Mouse (Mus musculus): ENCODE measurements at regions not wholly inside any gene's neighbourhood (a gene's known extent, or its start where the extent isn't known, plus 50 kb on each side); places are given as distances from the start of the nearest gene placed in this dataset.

- 89% methylated on average over 3 of the region's 3 CpGs for WGBS
- H3K4me1 ChIP-seq (replicated peaks; ENCODE audit: control insufficient read depth, insufficient read depth, low read length), result no peaks in the 10 kb centered on the region
Measured at GRCm38 (mm10) chr10:122515698-122516097, 67.4 kb downstream of the Avpr1a start.

DNA sequence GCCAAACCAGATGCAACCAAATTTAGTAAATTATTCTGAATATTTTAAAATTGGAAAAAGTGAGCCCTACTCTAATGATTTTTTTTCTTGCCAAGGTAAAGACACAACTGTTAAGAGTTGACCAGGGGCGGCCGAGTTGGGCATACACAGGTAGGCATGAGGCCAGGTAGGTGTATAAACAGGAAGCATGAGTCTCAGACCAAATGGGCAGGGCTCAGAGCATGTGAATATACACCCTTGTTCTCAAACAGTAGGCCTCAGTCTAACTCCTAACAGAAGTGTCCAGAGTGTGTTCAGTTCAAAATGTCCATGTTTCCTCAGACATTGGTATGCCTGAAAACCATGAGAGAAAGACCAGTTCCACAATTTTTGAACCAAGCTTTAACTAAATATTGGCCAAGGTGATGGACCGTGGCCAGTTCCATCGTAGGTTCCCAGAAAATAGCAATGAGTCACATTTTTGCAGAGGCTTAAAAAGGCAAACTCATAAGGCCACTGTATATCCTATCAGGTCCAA is 71.0 kb downstream of the Avpr1a start:
- H3K9ac ChIP-seq (replicated peaks; ENCODE audit: low read depth, low read length), result no peak overlapping the region
- H3K4me3 ChIP-seq (replicated peaks; ENCODE audit: low read length), result no peak overlapping the region
- WGBS, result 98% methylated on average over 4 of the region's 4 CpGs
- no peak overlapping the region for H3K27ac ChIP-seq (ENCODE audit: low read length)
- no peaks in the 10 kb centered on the region for H3K27me3 ChIP-seq (replicated peaks; ENCODE audit: control insufficient read depth, insufficient read depth, low read length)
- H3K36me3 ChIP-seq (ENCODE audit: control insufficient read depth, insufficient read depth), result no peaks in the 10 kb centered on the region
- H3K4me2 ChIP-seq (ENCODE audit: low read length), result no peak overlapping the region
- H3K9me3 ChIP-seq (ENCODE audit: control insufficient read depth, low read length), result no peaks in the 10 kb centered on the region
- H3K4me1 ChIP-seq (replicated peaks; ENCODE audit: control insufficient read depth, insufficient read depth, low read length), result no peaks in the 10 kb centered on the region
- ATAC-seq, result no peak

More at GRCm38 (mm10) chr10:122515698-122516097, 67.4 kb downstream of the Avpr1a start:
- Histone ChIP-seq H3K27ac (ENCODE audit: low read length) (no peak overlapping the region), H3K9ac (replicated peaks; ENCODE audit: low read depth, low read length) (no peak overlapping the region), H3K4me3 (replicated peaks; ENCODE audit: low read length) (no peak overlapping the region), H3K27me3 (replicated peaks; ENCODE audit: control insufficient read depth, insufficient read depth, low read length) (no peaks in the 10 kb centered on the region), H3K36me3 (ENCODE audit: control insufficient read depth, insufficient read depth) (no peaks in the 10 kb centered on the region), H3K4me2 (ENCODE audit: low read length) (no peak overlapping the region), H3K9me3 (ENCODE audit: control insufficient read depth, low read length) (no peaks in the 10 kb centered on the region)
- no peak for ATAC-seq

DNA sequence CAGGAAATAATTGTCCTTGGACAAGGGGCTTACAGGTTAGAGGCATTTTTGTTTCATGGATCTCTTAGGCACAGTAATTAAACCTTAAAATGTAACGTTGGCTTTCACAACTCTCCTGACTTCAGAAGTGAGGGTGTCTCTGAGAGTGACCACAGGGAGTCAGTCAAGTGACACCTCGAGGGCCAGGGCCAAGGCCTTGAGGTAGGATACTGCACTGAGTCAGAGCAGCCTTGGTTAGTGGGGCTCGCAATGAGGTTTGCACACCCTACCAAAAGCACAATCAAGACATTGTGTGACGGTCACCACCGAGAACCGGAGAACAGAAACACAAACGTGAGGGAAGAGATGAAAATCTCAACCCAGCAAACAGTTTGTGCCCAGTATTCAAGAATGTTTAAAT is 71.7 kb downstream of the Avpr1a start:
- H3K36me3 ChIP-seq (ENCODE audit: control insufficient read depth, insufficient read depth), result no peaks in the 10 kb centered on the region
- no peaks in the 10 kb centered on the region for H3K27me3 ChIP-seq (replicated peaks; ENCODE audit: control insufficient read depth, insufficient read depth, low read length)
- no peaks in the 10 kb centered on the region for H3K9me3 ChIP-seq (ENCODE audit: control insufficient read depth, low read length)
- WGBS, result 79% methylated on average over 7 of the region's 7 CpGs
- H3K4me1 ChIP-seq (replicated peaks; ENCODE audit: control insufficient read depth, insufficient read depth, low read length), result no peaks in the 10 kb centered on the region
- H3K27ac ChIP-seq (ENCODE audit: low read length), result no peak overlapping the region
- no peak for ATAC-seq
- no peak overlapping the region for H3K4me3 ChIP-seq (replicated peaks; ENCODE audit: low read length)
- H3K4me2 ChIP-seq (ENCODE audit: low read length), result no peak overlapping the region
- no peak overlapping the region for H3K9ac ChIP-seq (replicated peaks; ENCODE audit: low read depth, low read length)

DNA sequence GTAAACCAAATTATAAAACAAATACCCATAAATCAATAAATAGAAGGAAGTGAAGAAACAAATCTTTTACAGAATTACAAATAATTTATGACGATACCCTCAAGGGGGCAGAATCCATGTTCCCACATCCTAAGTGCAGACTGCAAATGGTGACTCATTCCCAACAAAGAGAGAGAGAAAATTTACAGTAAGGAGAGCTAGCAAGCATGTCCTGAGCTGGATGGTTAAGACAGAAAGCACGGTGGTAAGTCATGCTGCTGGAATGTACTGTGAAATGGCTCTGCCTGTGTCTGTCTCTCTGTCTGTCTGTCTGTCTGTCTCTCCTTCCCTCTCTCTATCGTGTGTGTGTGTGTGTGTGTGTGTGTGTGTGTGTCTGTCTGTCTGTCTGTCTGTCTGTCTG is 74.3 kb downstream of the Avpr1a start:
- no peaks in the 10 kb centered on the region for H3K4me1 ChIP-seq (replicated peaks; ENCODE audit: control insufficient read depth, insufficient read depth, low read length)
- H3K4me2 ChIP-seq (ENCODE audit: low read length), result no peak overlapping the region
- 90% methylated on average over 3 of the region's 3 CpGs for WGBS
- no peak overlapping the region for H3K27ac ChIP-seq (ENCODE audit: low read length)
- no peaks in the 10 kb centered on the region for H3K27me3 ChIP-seq (replicated peaks; ENCODE audit: control insufficient read depth, insufficient read depth, low read length)
- no peak for ATAC-seq
- H3K4me3 ChIP-seq (replicated peaks; ENCODE audit: low read length), result no peak overlapping the region
- no peaks in the 10 kb centered on the region for H3K9me3 ChIP-seq (ENCODE audit: control insufficient read depth, low read length)
- H3K36me3 ChIP-seq (ENCODE audit: control insufficient read depth, insufficient read depth), result no peaks in the 10 kb centered on the region
- no peak overlapping the region for H3K9ac ChIP-seq (replicated peaks; ENCODE audit: low read depth, low read length)

DNA sequence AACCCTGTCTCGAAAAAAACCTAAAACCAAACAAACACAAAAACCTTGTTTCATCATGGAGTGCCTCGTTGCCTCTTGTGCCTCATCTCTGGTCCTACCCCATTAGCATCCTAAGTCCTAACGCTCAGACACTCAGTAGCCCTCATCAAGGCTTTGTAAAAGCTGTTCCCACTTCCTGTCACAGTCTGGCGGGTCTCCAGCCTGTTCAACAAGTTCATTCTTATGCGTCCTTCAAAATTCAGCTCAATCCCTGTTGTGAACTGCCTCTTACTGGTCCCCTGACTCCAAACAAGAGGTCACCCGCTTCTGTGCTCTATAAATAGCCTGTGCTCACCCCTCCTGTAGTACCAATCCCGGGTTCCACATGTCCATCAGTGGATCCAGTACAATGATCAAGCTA is 77.1 kb downstream of the Avpr1a start:
- no peaks in the 10 kb centered on the region for H3K9me3 ChIP-seq (ENCODE audit: control insufficient read depth, low read length)
- no peak overlapping the region for H3K4me2 ChIP-seq (ENCODE audit: low read length)
- H3K4me3 ChIP-seq (replicated peaks; ENCODE audit: low read length), result no peak overlapping the region
- ATAC-seq, result no peak
- WGBS, result 49% methylated on average over 7 of the region's 7 CpGs
- no peaks in the 10 kb centered on the region for H3K36me3 ChIP-seq (ENCODE audit: control insufficient read depth, insufficient read depth)
- H3K9ac ChIP-seq (replicated peaks; ENCODE audit: low read depth, low read length), result no peak overlapping the region
- no peaks in the 10 kb centered on the region for H3K27me3 ChIP-seq (replicated peaks; ENCODE audit: control insufficient read depth, insufficient read depth, low read length)
- H3K4me1 ChIP-seq (replicated peaks; ENCODE audit: control insufficient read depth, insufficient read depth, low read length), result no peaks in the 10 kb centered on the region
- H3K27ac ChIP-seq (ENCODE audit: low read length), result no peak overlapping the region

DNA sequence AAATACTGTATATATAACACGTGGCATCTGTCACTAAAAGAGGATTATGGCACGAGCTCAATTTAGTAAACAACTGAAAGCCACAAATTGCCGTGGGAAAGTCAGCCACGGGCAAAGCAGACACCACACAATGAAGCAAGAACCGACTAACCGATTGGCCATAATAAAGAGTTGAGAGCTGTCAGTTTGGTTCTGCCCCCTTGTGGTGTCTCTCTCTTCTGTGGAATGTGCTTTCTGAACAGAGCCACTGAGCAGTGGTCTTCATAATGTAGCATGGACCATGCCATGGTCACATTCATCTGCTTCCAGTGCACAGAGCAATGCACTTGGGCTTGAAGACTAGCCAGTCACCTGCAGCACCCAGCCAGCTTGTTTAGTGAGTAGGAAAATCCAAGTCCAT is 77.5 kb downstream of the Avpr1a start:
- Histone ChIP-seq H3K27me3 (replicated peaks; ENCODE audit: control insufficient read depth, insufficient read depth, low read length) (no peaks in the 10 kb centered on the region), H3K27ac (ENCODE audit: low read length) (no peak overlapping the region), H3K4me3 (replicated peaks; ENCODE audit: low read length) (no peak overlapping the region), H3K4me2 (ENCODE audit: low read length) (no peak overlapping the region), H3K36me3 (ENCODE audit: control insufficient read depth, insufficient read depth) (no peaks in the 10 kb centered on the region), H3K4me1 (replicated peaks; ENCODE audit: control insufficient read depth, insufficient read depth, low read length) (no peaks in the 10 kb centered on the region), H3K9me3 (ENCODE audit: control insufficient read depth, low read length) (no peaks in the 10 kb centered on the region), H3K9ac (replicated peaks; ENCODE audit: low read depth, low read length) (no peak overlapping the region)
- 64% methylated on average over 6 of the region's 6 CpGs for WGBS
- no peak for ATAC-seq

GRCm38 (mm10) chr10:122528222-122528621 is 79.9 kb downstream of the Avpr1a start:
- Histone ChIP-seq H3K9me3 (ENCODE audit: control insufficient read depth, low read length) (no peaks in the 10 kb centered on the region), H3K27ac (ENCODE audit: low read length) (no peak overlapping the region), H3K9ac (replicated peaks; ENCODE audit: low read depth, low read length) (no peak overlapping the region), H3K4me3 (replicated peaks; ENCODE audit: low read length) (no peak overlapping the region), H3K4me1 (replicated peaks; ENCODE audit: control insufficient read depth, insufficient read depth, low read length) (no peaks in the 10 kb centered on the region), H3K27me3 (replicated peaks; ENCODE audit: control insufficient read depth, insufficient read depth, low read length) (no peaks in the 10 kb centered on the region), H3K4me2 (ENCODE audit: low read length) (no peak overlapping the region), H3K36me3 (ENCODE audit: control insufficient read depth, insufficient read depth) (no peaks in the 10 kb centered on the region)
- 67% methylated on average over 10 of the region's 10 CpGs for WGBS
- no peak for ATAC-seq

DNA sequence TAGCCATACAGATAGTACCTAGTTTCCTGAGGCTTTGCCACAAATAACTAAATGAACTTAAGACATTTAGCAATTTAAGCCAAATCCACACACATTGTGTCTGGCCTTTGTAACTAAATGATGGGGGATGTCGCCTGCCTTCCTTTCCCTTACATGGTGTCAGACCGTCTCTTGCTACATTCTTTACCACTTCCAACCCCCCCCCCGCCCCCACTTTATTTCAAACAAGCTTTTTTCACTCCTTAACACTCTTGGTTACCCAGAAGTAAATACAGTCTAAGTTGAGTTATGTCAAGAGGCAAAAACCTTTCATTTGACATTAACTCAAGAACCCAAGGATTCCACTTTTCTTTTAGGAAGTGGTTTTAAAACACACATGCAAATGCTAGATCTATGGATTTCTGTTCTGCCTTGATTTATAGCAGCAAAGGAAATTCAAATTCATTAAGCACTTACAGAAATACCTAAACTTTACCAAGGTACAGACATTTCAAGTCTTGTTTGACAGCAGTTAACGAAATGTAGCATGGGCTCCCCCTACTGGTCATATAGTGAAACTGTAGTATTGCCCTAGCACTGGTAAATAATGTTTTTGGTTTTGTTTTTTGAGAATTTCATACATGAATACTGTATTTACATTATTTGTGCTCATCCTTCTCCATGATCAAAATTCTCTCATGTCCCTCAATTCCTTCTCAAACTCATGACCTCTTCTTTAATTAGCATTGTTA is 80.8 kb downstream of the Avpr1a start:
- Histone ChIP-seq H3K9ac (replicated peaks; ENCODE audit: low read depth, low read length) (no peak overlapping the region), H3K9me3 (ENCODE audit: control insufficient read depth, low read length) (no peaks in the 10 kb centered on the region), H3K4me1 (replicated peaks; ENCODE audit: control insufficient read depth, insufficient read depth, low read length) (no peaks in the 10 kb centered on the region), H3K27ac (ENCODE audit: low read length) (no peak overlapping the region), H3K27me3 (replicated peaks; ENCODE audit: control insufficient read depth, insufficient read depth, low read length) (no peaks in the 10 kb centered on the region), H3K4me3 (replicated peaks; ENCODE audit: low read length) (no peak overlapping the region), H3K4me2 (ENCODE audit: low read length) (no peak overlapping the region), H3K36me3 (ENCODE audit: control insufficient read depth, insufficient read depth) (no peaks in the 10 kb centered on the region)
- WGBS, result 36% methylated on average over 4 of the region's 4 CpGs
- ATAC-seq, result no peak

DNA sequence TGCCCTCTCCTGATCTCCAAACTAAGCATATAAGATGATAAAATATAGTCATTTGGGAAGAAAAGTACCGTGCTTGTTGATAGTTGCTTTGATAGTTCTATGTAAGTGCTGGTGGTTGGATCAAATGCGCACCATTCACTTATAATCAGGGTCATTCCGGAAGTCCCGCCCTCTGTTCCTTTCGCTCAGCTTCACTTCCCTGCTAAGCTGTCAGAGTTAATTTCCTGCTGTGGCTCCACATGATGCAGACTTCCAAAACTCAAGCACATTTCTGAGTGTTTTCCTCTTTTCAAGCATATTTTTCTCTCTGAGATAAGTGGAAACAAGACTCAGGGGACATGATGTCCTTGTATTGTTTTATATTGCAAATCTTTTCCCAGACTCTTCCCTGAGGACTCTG is 86.4 kb downstream of the Avpr1a start:
- no peak for ATAC-seq
- no peak overlapping the region for H3K9ac ChIP-seq (replicated peaks; ENCODE audit: low read depth, low read length)
- H3K4me3 ChIP-seq (replicated peaks; ENCODE audit: low read length), result no peak overlapping the region
- H3K4me1 ChIP-seq (replicated peaks; ENCODE audit: control insufficient read depth, insufficient read depth, low read length), result no peaks in the 10 kb centered on the region
- no peak overlapping the region for H3K4me2 ChIP-seq (ENCODE audit: low read length)
- H3K9me3 ChIP-seq (ENCODE audit: control insufficient read depth, low read length), result no peaks in the 10 kb centered on the region
- H3K36me3 ChIP-seq (ENCODE audit: control insufficient read depth, insufficient read depth), result no peaks in the 10 kb centered on the region
- WGBS, result 86% methylated on average over 5 of the region's 5 CpGs
- no peak overlapping the region for H3K27ac ChIP-seq (ENCODE audit: low read length)
- no peaks in the 10 kb centered on the region for H3K27me3 ChIP-seq (replicated peaks; ENCODE audit: control insufficient read depth, insufficient read depth, low read length)

- no peak for ATAC-seq
- Histone ChIP-seq H3K36me3 (ENCODE audit: control insufficient read depth, insufficient read depth) (no peaks in the 10 kb centered on the region), H3K9me3 (ENCODE audit: control insufficient read depth, low read length) (no peaks in the 10 kb centered on the region), H3K27me3 (replicated peaks; ENCODE audit: control insufficient read depth, insufficient read depth, low read length) (no peaks in the 10 kb centered on the region), H3K27ac (ENCODE audit: low read length) (no peak overlapping the region), H3K4me2 (ENCODE audit: low read length) (no peak overlapping the region), H3K4me3 (replicated peaks; ENCODE audit: low read length) (no peak overlapping the region), H3K4me1 (replicated peaks; ENCODE audit: control insufficient read depth, insufficient read depth, low read length) (no peaks in the 10 kb centered on the region), H3K9ac (replicated peaks; ENCODE audit: low read depth, low read length) (no peak overlapping the region)
- 92% methylated on average over 5 of the region's 5 CpGs for WGBS
Measured at GRCm38 (mm10) chr10:122535137-122535536, 86.8 kb downstream of the Avpr1a start.

All from forebrain, embryonic 16.5 days (tissue).